Mouse (Mus musculus) stomach, postnatal 0 days (tissue): Measurements from ENCODE around the gene Map2k2. TPM values are rescaled to one million over a fixed set of nuclear protein-coding genes. Genes with fewer than 3 reads are reported as not detected.

Experiments used
- ATAC-seq: fragments of 200-750 bp; cut with Nextera tagmentation; 2 replicates; pipeline ENCODE4 v1.8.0; 2017; ENCODE audit not compliant: low FRiP score, low TSS enrichment
- DNase-seq: peaks from one replicate; pipeline ENCODE4 v3.0.0-alpha.2; 2016; ENCODE audit warnings: low spot score
- H3K27ac ChIP-seq: fragments of 300-500 bp; sonication (generic); replicated peaks from 2 replicates; pipeline ENCODE4 v1.5.1; 2014; ENCODE audit warnings: mild to moderate bottlenecking, control low read depth
- H3K27me3 ChIP-seq: fragments of 300-500 bp; sonication (generic); 2 replicates; pipeline ENCODE4 v1.6.1; 2014; ENCODE audit warnings: low read length; ENCODE audit not compliant: control insufficient read depth, insufficient read depth
- H3K36me3 ChIP-seq: fragments of 300-500 bp; sonication (generic); 2 replicates; pipeline ENCODE4 v1.6.1; 2014; ENCODE audit warnings: low read length, mixed read lengths; ENCODE audit not compliant: control insufficient read depth, insufficient read depth
- H3K4me1 ChIP-seq: fragments of 300-500 bp; sonication (generic); replicated peaks from 2 replicates; pipeline ENCODE4 v1.6.1; 2014; ENCODE audit warnings: antibody characterized with exemption; ENCODE audit not compliant: control insufficient read depth, insufficient read depth
- H3K4me2 ChIP-seq: fragments of 300-500 bp; sonication (generic); replicated peaks from 2 replicates; pipeline ENCODE4 v1.6.1; 2014; ENCODE audit warnings: low read depth, mild to moderate bottlenecking, control low read depth, moderate library complexity
- H3K4me3 ChIP-seq: fragments of 300-500 bp; sonication (generic); 2 replicates; pipeline ENCODE4 v1.5.1; 2014; ENCODE audit warnings: low read depth, low read length, control low read depth
- H3K9ac ChIP-seq: fragments of 300-500 bp; sonication (generic); 2 replicates; pipeline ENCODE4 v1.6.1; 2014; ENCODE audit warnings: mild to moderate bottlenecking, low read length, control low read depth, mixed read lengths
- H3K9me3 ChIP-seq: fragments of 300-500 bp; sonication (generic); 2 replicates; pipeline ENCODE4 v1.6.1; 2016; ENCODE audit warnings: low read length; ENCODE audit not compliant: control insufficient read depth
- CTCF ChIP-seq: IDR thresholded peaks from 2 replicates; pipeline ENCODE4 v1.5.1; 2016; ENCODE audit warnings: antibody characterized with exemption, low read depth, mild to moderate bottlenecking, moderate library complexity
- EP300 ChIP-seq: optimal IDR thresholded peaks from 2 replicates; pipeline ENCODE3; 2016; ENCODE audit warnings: antibody characterized with exemption
- WGBS: fragments of 180-500 bp; shearing (Covaris S2); extraction: QIAGEN DNeasy Blood & Tissue Kit; methylation state at CpG from one replicate; pipeline ENCODE4 v1.1.7; 2014; 5-methylcytosine and 5-hydroxymethylcytosine counted together
- polyA plus RNA-seq: library from polyadenylated mRNA; unstranded; fragments of >200 nt; fragmentation: Nextera tagmentation; extraction: Ambion mirVana; gene quantifications from 2 replicates; pipeline ENCODE4 v1.2.1, GENCODE M21; 2015

Gene Map2k2
- polyA plus RNA-seq, 1 experiment from 2014 or later: 135 TPM

GRCm38 (mm10) chr10:81068706-81069105 lies 37.0 kb upstream of the Map2k2 start:
- Histone ChIP-seq H3K4me2 (no peak overlapping the region), H3K9me3 (no peaks in the 10 kb centered on the region), H3K4me3 (no peak overlapping the region), H3K27ac (no peak overlapping the region), H3K27me3 (no peaks in the 10 kb centered on the region), H3K4me1 (no peaks in the 10 kb centered on the region; the same call in 1 of the 2 replicates), H3K9ac (no peak overlapping the region), H3K36me3 (0 out of 2 replicates have a peak, but pooled peaks cover 2% of the 10 kb centered on the region)
- WGBS: 62% methylated on average over 5 of the region's 5 CpGs
- no peak for ATAC-seq
- no peak for DNase-seq
- no peak for TF ChIP-seq EP300
- TF ChIP-seq CTCF: no peak

- H3K27ac ChIP-seq: peak within 1 kb of the TSS; percentile 67; the same call in 1 of the 2 replicates
Measured at GRCm38 (mm10) chr10:81069836-81070235, 35.9 kb upstream of the Map2k2 start, which contains the start of gene Thop1. Gene Thop1 (plus strand): TSS chr10:81070035.

GRCm38 (mm10) chr10:81072290-81072689 lies 33.4 kb upstream of the Map2k2 start:
- Histone ChIP-seq H3K27ac (peak overlapping the region; percentile 40; the same call in 1 of the 2 replicates), H3K4me2 (no peak overlapping the region), H3K4me1 (no peaks in the 10 kb centered on the region; the same call in 1 of the 2 replicates), H3K36me3 (peaks cover 12% of the 10 kb centered on the region), H3K27me3 (no peaks in the 10 kb centered on the region), H3K4me3 (no peak overlapping the region), H3K9me3 (no peaks in the 10 kb centered on the region), H3K9ac (peak overlapping the region; percentile 18; the same call in 1 of the 2 replicates)
- ATAC-seq (no peak), DNase-seq (no peak)
- WGBS: 86% methylated on average over 8 of the region's 8 CpGs
- no peak for TF ChIP-seq EP300
- no peak for TF ChIP-seq CTCF

More at GRCm38 (mm10) chr10:81069836-81070235, 35.9 kb upstream of the Map2k2 start, which contains the start of gene Thop1:
- Histone ChIP-seq H3K4me1 (no peaks in the 10 kb centered on the region; the same call in 1 of the 2 replicates), H3K4me2 (peak within 1 kb of the TSS; percentile 93), H3K36me3 (peaks cover 6% of the 10 kb centered on the region; the same call in 1 of the 2 replicates), H3K9me3 (no peaks in the 10 kb centered on the region), H3K4me3 (peak within 1 kb of the TSS; percentile 61), H3K27me3 (no peaks in the 10 kb centered on the region), H3K9ac (peak within 1 kb of the TSS; percentile 70)
- peak; percentile 99 for DNase-seq
- peak; percentile 93 for ATAC-seq
- WGBS: under 1% methylated on average over 35 of the region's 35 CpGs
- no peak for TF ChIP-seq EP300
- TF ChIP-seq CTCF: no peak

GRCm38 (mm10) chr10:81073464-81073863 lies 32.3 kb upstream of the Map2k2 start:
- H3K27ac ChIP-seq: no peak overlapping the region; the same call in 1 of the 2 replicates
- H3K4me3 ChIP-seq: no peak overlapping the region
- DNase-seq: peak; percentile 36
- H3K9ac ChIP-seq: no peak overlapping the region
- no peak for ATAC-seq
- H3K4me2 ChIP-seq: no peak overlapping the region
- no peaks in the 10 kb centered on the region for H3K9me3 ChIP-seq
- H3K36me3 ChIP-seq: peaks cover 13% of the 10 kb centered on the region
- TF ChIP-seq CTCF (peak; percentile 78), EP300 (no peak)
- H3K27me3 ChIP-seq: no peaks in the 10 kb centered on the region
- H3K4me1 ChIP-seq: no peaks in the 10 kb centered on the region; the same call in 1 of the 2 replicates
- 60% methylated on average over 7 of the region's 7 CpGs for WGBS

- no peak overlapping the region for H3K9ac ChIP-seq
- ATAC-seq: no peak
Measured at GRCm38 (mm10) chr10:81075734-81076133, 30.0 kb upstream of the Map2k2 start.

GRCm38 (mm10) chr10:81076356-81076755 lies 29.4 kb upstream of the Map2k2 start:
- DNase-seq (no peak), ATAC-seq (no peak)
- H3K4me3 ChIP-seq: no peak overlapping the region
- no peak overlapping the region for H3K9ac ChIP-seq
- H3K4me1 ChIP-seq: no peaks in the 10 kb centered on the region
- H3K27ac ChIP-seq: no peak overlapping the region
- 52% methylated on average over 1 of the region's 1 CpGs for WGBS
- H3K4me2 ChIP-seq: no peak overlapping the region
- no peaks in the 10 kb centered on the region for H3K9me3 ChIP-seq
- H3K36me3 ChIP-seq: peaks cover 26% of the 10 kb centered on the region
- H3K27me3 ChIP-seq: no peaks in the 10 kb centered on the region
- TF ChIP-seq EP300 (no peak), CTCF (no peak)

More at GRCm38 (mm10) chr10:81075734-81076133, 30.0 kb upstream of the Map2k2 start:
- no peak overlapping the region for H3K4me2 ChIP-seq
- no peaks in the 10 kb centered on the region; the same call in 1 of the 2 replicates for H3K4me1 ChIP-seq
- peaks cover 26% of the 10 kb centered on the region for H3K36me3 ChIP-seq
- TF ChIP-seq EP300 (no peak), CTCF (no peak)
- H3K27ac ChIP-seq: no peak overlapping the region
- no peak overlapping the region for H3K4me3 ChIP-seq
- H3K9me3 ChIP-seq: no peaks in the 10 kb centered on the region
- H3K27me3 ChIP-seq: no peaks in the 10 kb centered on the region
- DNase-seq: no peak
- WGBS: 76% methylated on average over 8 of the region's 8 CpGs
